Mouse (Mus musculus) spleen, adult 2 months (tissue): ENCODE results near the gene Fezf2. TPM values are rescaled to one million over a fixed set of nuclear protein-coding genes. Genes with fewer than 3 reads are reported as not detected.

Source experiments
- DNase-seq, 2 experiments: peaks; one replicate each; pipeline versions ENCODE4 v3.0.0 to v3.0.0-alpha.2; 2012 to 2021; ENCODE audit warnings: low spot score in 2 of 2, low read depth in 1 of 2
- H3K27ac ChIP-seq: fragments of 200-500 bp; 2 replicates; pipeline ENCODE4 v1.5.1; 2012; ENCODE audit warnings: low read length, inconsistent platforms; ENCODE audit not compliant: insufficient read depth
- H3K27me3 ChIP-seq: fragments of 200-500 bp; 2 replicates; pipeline ENCODE4 v1.6.1; 2012; ENCODE audit warnings: mild to moderate bottlenecking, moderate library complexity, low read length, inconsistent platforms; ENCODE audit not compliant: control insufficient read depth, insufficient read depth
- H3K36me3 ChIP-seq: fragments of 200-500 bp; 2 replicates; pipeline ENCODE4 v1.6.1; 2012; ENCODE audit warnings: mild to moderate bottlenecking, low read length, inconsistent platforms; ENCODE audit not compliant: control insufficient read depth, insufficient read depth
- H3K4me1 ChIP-seq: fragments of 200-500 bp; 2 replicates; pipeline ENCODE4 v1.6.1; 2011; ENCODE audit warnings: inconsistent platforms; ENCODE audit not compliant: control insufficient read depth, insufficient read depth, insufficient read length
- H3K4me3 ChIP-seq: fragments of 200-500 bp; 2 replicates; pipeline ENCODE4 v1.5.1; 2011; ENCODE audit warnings: mild to moderate bottlenecking, inconsistent platforms; ENCODE audit not compliant: insufficient read depth, insufficient read length; ENCODE audit errors: extremely low read depth
- CTCF ChIP-seq: fragments of 200-500 bp; IDR thresholded peaks from 2 replicates; pipeline ENCODE4 v1.5.1; 2011; ENCODE audit warnings: mild to moderate bottlenecking, inconsistent platforms; ENCODE audit not compliant: insufficient read depth, insufficient read length, insufficient replicate concordance; ENCODE audit errors: extremely low read depth
- POLR2A ChIP-seq: fragments of 200-500 bp; IDR thresholded peaks from 2 replicates; pipeline ENCODE4 v1.6.1; 2011; ENCODE audit warnings: low read depth, low read length, inconsistent platforms
- WGBS: fragments of 180-500 bp; shearing (Covaris S2); methylation state at CpG from one replicate; pipeline ENCODE4 v1.1.7; 2018; 5-methylcytosine and 5-hydroxymethylcytosine counted together
- polyA plus RNA-seq: library from polyadenylated mRNA; depleted of rRNA; stranded (reverse); fragments of >200 nt; gene quantifications from 2 replicates; pipeline ENCODE4 v1.2.3, GENCODE M21; 2012; rRNA removed

Fezf2 gene
- polyA plus RNA-seq, result not detected in 2 replicates

DNA sequence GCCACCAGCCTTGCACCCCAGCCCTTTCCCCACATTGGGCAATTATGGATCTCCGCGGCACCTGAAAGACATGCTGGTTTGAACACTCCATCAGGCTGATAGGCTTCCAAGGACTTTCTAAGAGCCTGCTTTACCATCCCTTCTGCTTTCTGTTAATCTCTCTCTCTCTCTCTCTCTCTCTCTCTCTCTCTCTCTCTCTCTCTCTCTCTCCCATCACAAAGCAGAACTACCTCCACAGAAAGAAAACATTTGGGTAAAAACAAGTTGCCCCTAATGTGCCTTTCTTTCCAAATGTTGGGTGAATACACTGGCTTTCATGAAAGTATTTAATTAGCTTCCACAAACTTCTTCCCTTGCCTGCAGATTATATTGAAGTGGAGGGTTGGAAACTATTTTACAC is at the start of gene Fezf2:
Fezf2 (minus strand) TSS at position 101 of the 400 bp plus-strand sequence.
- TF ChIP-seq POLR2A (no peak), CTCF (no peak)
- no peak for DNase-seq
- Histone ChIP-seq H3K4me1 (no peaks in the 10 kb centered on the region), H3K36me3 (no peaks in the 10 kb centered on the region), H3K27ac (no peak within 1 kb of the TSS), H3K27me3 (peaks cover 27% of the 10 kb centered on the region), H3K4me3 (no peak within 1 kb of the TSS)
- WGBS, result 17% methylated on average over 2 of the region's 2 CpGs

DNA sequence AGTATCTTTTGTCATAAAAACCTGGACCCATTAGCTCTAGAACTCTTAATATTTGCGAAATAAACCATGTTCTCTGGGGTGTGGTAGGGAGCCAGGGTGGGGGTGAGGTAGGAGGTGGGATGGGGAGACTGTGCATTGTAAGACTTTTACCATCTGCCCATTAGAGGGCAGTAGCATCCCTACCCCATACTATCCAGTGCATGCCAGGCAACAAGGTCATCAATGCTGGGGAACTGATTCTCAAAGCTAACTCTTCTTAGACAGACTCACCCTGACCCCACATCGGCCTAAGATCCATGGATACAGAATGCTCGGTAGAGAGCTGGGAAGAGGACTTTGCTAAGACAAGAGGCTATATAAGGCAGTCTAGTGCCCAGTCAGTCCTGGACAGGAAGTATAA is 49.6 kb upstream of the Fezf2 start:
- DNase-seq, result no peak
- H3K4me3 ChIP-seq, result no peak overlapping the region
- H3K4me1 ChIP-seq, result no peaks in the 10 kb centered on the region
- 88% methylated on average over 3 of the region's 3 CpGs for WGBS
- no peaks in the 10 kb centered on the region for H3K36me3 ChIP-seq
- H3K27me3 ChIP-seq, result no peaks in the 10 kb centered on the region
- TF ChIP-seq CTCF (no peak), POLR2A (no peak)
- no peak overlapping the region for H3K27ac ChIP-seq

DNA sequence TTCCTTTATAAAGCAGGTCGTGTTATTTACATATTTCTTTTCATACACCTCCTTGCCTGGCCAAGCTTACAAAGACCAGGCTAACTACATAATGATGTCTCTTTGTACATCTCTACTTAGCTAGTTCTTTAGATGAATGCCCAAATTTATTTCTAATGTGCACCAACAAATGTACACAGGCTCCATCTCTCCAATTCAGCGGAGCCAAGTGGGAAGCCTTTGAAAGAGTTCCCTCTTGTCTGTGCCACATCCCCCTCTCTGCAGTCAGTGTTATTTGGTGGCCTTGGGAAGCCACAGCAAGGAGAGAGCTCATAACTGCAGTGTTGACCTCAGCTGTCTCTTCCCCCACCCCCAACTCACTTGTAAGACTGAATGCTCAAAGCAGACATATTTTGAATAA is 46.3 kb upstream of the Fezf2 start:
- 83% methylated on average over 2 of the region's 2 CpGs for WGBS
- Histone ChIP-seq H3K27me3 (no peaks in the 10 kb centered on the region), H3K4me1 (no peaks in the 10 kb centered on the region), H3K36me3 (no peaks in the 10 kb centered on the region), H3K4me3 (no peak overlapping the region), H3K27ac (no peak overlapping the region)
- DNase-seq, result no peak
- TF ChIP-seq CTCF, result no peak

DNA sequence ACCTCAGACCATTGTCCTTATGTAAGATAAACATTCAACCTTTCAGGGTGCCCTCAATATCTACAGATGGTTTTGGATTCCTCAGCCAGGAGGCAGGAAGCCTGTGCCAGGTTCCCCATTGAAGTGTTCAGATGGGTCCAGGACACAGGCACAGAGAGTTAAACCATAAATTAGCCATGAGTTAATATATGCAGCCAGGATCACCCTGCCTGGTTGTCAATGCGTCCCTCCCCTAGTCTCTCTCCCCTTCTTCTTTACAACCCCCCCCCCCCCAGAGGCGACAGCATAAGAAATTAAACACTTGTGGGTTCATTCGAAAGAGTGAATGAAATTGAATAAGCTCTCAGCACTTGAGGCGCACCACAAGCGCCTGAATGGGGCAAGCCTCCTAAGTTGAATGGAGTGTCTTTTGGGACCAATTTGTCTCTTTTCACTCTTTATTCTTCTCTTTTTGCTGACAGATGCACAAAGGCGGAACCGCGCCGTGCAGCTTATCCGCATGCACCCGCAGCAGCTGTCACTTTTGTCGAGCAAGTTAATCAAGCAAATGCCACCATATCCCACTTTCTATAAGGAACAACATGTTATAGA is 45.4 kb upstream of the Fezf2 start:
- WGBS, result 39% methylated on average over 12 of the region's 12 CpGs
- TF ChIP-seq CTCF (no peak), POLR2A (no peak)
- Histone ChIP-seq H3K4me3 (no peak overlapping the region), H3K36me3 (no peaks in the 10 kb centered on the region), H3K27ac (no peak overlapping the region), H3K27me3 (no peaks in the 10 kb centered on the region), H3K4me1 (no peaks in the 10 kb centered on the region; the same call in 1 of the 2 replicates)
- no peak for DNase-seq

DNA sequence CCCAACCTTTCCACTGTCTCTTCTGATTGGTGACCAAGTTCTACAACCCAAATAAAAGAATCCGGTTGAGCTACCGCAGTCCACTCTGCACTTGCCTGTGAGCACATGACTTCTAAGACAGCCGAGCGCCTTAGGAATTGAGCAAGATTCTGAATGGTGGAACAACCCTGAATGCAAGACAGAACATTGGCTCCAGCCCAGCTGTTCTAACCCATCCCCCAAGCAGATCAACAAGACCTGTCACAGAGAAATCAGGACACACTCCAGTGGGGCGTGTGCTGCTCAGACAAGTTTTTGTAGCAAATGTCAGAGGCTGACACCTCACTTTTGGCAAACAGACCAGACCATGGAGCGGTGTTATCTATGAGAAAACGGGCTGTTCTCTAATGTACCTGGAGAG is 43.2 kb upstream of the Fezf2 start:
- DNase-seq, result no peak
- no peak overlapping the region for H3K4me3 ChIP-seq
- WGBS, result 91% methylated on average over 7 of the region's 7 CpGs
- H3K27ac ChIP-seq, result no peak overlapping the region
- TF ChIP-seq POLR2A, result no peak
- no peak for TF ChIP-seq CTCF
- H3K27me3 ChIP-seq, result no peaks in the 10 kb centered on the region
- H3K36me3 ChIP-seq, result no peaks in the 10 kb centered on the region
- no peaks in the 10 kb centered on the region; the same call in 1 of the 2 replicates for H3K4me1 ChIP-seq

DNA sequence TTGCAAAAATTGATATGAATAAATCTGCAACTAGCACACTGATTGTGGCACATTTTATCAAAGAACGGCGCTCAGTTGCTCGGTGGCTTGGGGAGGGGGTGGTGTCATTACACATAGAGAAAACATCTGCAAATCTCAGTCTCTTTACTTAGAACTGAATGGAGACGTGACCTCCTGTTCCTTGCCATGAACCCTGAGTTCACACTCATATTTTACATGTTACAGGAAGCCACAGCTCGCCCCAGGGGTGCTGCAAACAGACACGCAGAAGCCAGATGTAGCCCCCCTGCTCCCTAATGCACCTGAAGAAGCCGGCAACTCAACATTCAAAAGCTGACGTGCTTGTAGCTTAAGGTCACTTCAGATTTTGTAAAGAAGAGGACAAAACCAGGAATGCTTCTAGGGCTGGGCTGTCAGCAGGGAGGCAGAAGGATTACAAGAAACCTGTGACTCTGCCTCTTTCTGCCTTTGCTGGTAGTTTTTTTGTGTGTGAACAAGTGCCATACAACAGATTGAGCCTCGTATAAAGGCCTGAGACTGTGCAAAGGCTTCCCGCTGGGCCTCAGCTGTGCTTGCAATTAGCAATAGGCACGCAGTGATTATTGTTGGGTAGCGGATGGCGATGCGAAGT is 40.9 kb upstream of the Fezf2 start:
- 66% methylated on average over 14 of the region's 14 CpGs for WGBS
- H3K27me3 ChIP-seq, result no peaks in the 10 kb centered on the region
- no peak for DNase-seq
- TF ChIP-seq CTCF, result no peak
- no peak for TF ChIP-seq POLR2A
- no peak overlapping the region for H3K4me3 ChIP-seq
- no peak overlapping the region for H3K27ac ChIP-seq
- no peaks in the 10 kb centered on the region; the same call in 1 of the 2 replicates for H3K4me1 ChIP-seq
- H3K36me3 ChIP-seq, result no peaks in the 10 kb centered on the region

DNA sequence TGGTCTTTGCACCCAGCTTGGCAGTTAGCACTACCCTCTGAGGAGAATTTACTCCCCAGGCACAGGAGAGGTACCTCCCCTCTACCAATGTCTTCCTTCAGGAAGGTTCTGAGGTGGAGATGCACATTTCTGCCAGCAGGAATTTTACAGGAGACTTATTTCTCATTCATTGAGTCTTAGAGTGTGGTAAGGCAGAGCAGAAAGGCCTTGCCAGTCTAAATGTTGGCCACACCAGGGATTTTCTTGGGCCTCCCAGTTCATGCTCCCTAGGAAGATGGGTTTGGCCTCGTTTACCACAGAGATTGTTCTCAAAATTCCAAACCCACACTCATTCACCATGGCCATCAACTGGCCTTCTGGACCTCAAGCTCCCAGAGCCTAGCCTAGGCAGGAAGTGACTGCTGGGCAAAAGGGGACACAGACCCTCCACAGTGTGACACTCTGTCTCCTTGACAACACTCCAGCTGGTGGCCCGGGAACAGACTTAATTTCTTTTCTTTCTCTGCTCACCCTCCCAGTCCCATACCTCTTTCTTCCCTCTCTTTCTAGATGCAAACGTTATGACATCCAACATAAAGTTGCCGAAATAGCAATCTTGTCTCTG is 40.3 kb upstream of the Fezf2 start:
- Histone ChIP-seq H3K4me1 (no peaks in the 10 kb centered on the region; the same call in 1 of the 2 replicates), H3K36me3 (no peaks in the 10 kb centered on the region), H3K27ac (no peak overlapping the region), H3K4me3 (no peak overlapping the region), H3K27me3 (no peaks in the 10 kb centered on the region)
- 62% methylated on average over 4 of the region's 4 CpGs for WGBS
- no peak for DNase-seq
- TF ChIP-seq CTCF, result no peak
- no peak for TF ChIP-seq POLR2A
